Mouse (Mus musculus): ENCODE data around the gene Unc5b. TPM values are rescaled to one million over a fixed set of nuclear protein-coding genes. Genes with fewer than 3 reads are reported as not detected.

Gene Unc5b
- polyA plus RNA-seq, 1 experiment from 2014 or later = 8.2 TPM

DNA sequence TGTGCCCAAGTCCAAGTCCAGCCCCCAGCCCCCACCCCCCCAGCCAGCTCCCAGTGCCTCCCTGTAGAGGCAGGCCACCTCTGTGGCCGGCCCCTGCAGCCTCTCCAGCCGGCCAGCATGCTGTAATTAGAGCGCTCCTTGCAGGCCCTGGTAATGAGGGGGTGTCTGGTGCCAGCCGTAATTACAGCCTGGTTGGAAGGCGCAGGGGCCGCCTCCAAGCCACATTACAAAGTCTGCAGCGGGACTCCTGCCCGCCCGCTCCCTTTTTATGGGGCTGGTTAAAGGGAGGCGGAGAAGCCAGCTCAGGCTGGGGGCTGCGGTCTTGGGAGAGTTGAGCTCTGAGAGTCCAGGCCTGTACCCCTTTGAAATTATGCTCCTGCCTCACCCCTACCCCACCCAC is 37.0 kb downstream of the Unc5b start:
- H3K4me3 ChIP-seq = no peak overlapping the region
- peak; percentile 68 for ATAC-seq (ENCODE audit: insufficient number of reproducible peaks, low FRiP score, low TSS enrichment, low read depth)
- no peaks in the 10 kb centered on the region for H3K36me3 ChIP-seq
- H3K4me2 ChIP-seq = peak overlapping the region; percentile 22; the same call in 1 of the 2 replicates
- peaks cover 74% of the 10 kb centered on the region for H3K4me1 ChIP-seq
- 21% methylated on average over 11 of the region's 11 CpGs for WGBS
- no peaks in the 10 kb centered on the region for H3K9me3 ChIP-seq
- H3K9ac ChIP-seq = no peak overlapping the region
- no peaks in the 10 kb centered on the region for H3K27me3 ChIP-seq
- peak overlapping the region; percentile 71 for H3K27ac ChIP-seq

- Histone ChIP-seq H3K27ac (no peak overlapping the region), H3K9me3 (no peaks in the 10 kb centered on the region), H3K9ac (no peak overlapping the region), H3K4me2 (no peak overlapping the region), H3K4me1 (peaks cover 60% of the 10 kb centered on the region), H3K27me3 (no peaks in the 10 kb centered on the region), H3K36me3 (no peaks in the 10 kb centered on the region), H3K4me3 (no peak overlapping the region)
- no peak for ATAC-seq (ENCODE audit: insufficient number of reproducible peaks, low FRiP score, low TSS enrichment, low read depth)
- 44% methylated on average over 11 of the region's 11 CpGs for WGBS
Observed at GRCm38 (mm10) chr10:60792841-60793240, 38.5 kb downstream of the Unc5b start.

DNA sequence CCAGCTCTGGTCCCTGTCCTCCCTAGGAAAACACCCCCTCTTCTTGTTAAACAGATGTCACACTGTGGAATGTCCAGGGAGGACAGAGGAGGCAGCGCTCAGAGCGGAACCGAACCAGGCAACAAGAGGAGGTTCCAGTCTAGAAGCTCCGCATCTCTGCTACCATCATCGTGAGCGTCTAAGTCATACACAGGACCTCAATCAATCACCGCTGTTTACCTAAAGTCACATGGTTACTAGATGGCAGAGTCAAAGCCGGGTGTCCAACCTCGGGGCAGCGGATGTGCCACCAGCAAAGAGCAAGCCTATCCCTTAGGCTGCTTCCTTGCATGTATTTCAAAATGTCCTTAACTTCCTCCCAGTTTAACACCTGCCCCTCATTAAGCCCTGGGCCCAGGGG is 39.0 kb downstream of the Unc5b start:
- Histone ChIP-seq H3K4me3 (no peak overlapping the region), H3K4me1 (peaks cover 58% of the 10 kb centered on the region), H3K9ac (no peak overlapping the region), H3K4me2 (no peak overlapping the region), H3K27me3 (no peaks in the 10 kb centered on the region), H3K9me3 (no peaks in the 10 kb centered on the region), H3K27ac (no peak overlapping the region; the same call in 1 of the 2 replicates), H3K36me3 (no peaks in the 10 kb centered on the region)
- 41% methylated on average over 10 of the region's 10 CpGs for WGBS
- ATAC-seq (ENCODE audit: insufficient number of reproducible peaks, low FRiP score, low TSS enrichment, low read depth) = no peak

DNA sequence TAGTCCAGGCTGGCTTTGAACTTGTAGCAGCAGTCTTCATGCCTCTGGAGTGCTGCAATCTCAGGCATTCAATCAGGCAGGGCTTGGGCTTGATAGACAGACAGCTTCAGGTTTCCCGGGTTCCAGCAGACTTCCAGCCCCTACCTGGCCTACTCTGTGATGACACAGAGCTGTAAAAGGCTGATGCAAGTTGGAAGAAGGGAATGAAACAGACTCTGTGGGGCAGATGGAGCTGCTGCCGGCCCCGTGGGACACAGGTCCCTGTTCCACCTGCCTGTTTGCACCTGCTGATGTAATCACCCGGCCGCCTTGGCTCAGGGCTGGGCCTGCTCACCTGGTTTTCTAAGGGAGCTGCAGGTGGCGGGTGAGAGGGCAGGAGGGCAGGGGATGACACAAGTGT is 40.5 kb downstream of the Unc5b start:
- ATAC-seq (ENCODE audit: insufficient number of reproducible peaks, low FRiP score, low TSS enrichment, low read depth) = no peak
- 84% methylated on average over 6 of the region's 6 CpGs for WGBS
- no peak overlapping the region for H3K4me2 ChIP-seq

GRCm38 (mm10) chr10:60787303-60788074 is 43.9 kb downstream of the Unc5b start:
- Histone ChIP-seq H3K27ac (no peak overlapping the region), H3K4me2 (no peak overlapping the region), H3K4me1 (peaks cover 11% of the 10 kb centered on the region), H3K9ac (no peak overlapping the region), H3K9me3 (no peaks in the 10 kb centered on the region), H3K36me3 (no peaks in the 10 kb centered on the region), H3K27me3 (no peaks in the 10 kb centered on the region), H3K4me3 (no peak overlapping the region)
- WGBS = 74% methylated on average over 16 of the region's 16 CpGs
- no peak for ATAC-seq (ENCODE audit: insufficient number of reproducible peaks, low FRiP score, low TSS enrichment, low read depth)

More for the DNA sequence above, 40.5 kb downstream of the Unc5b start:
- no peaks in the 10 kb centered on the region for H3K27me3 ChIP-seq
- peaks cover 44% of the 10 kb centered on the region for H3K4me1 ChIP-seq
- H3K36me3 ChIP-seq = no peaks in the 10 kb centered on the region
- H3K9me3 ChIP-seq = no peaks in the 10 kb centered on the region
- H3K27ac ChIP-seq = no peak overlapping the region
- H3K9ac ChIP-seq = no peak overlapping the region
- H3K4me3 ChIP-seq = no peak overlapping the region

DNA sequence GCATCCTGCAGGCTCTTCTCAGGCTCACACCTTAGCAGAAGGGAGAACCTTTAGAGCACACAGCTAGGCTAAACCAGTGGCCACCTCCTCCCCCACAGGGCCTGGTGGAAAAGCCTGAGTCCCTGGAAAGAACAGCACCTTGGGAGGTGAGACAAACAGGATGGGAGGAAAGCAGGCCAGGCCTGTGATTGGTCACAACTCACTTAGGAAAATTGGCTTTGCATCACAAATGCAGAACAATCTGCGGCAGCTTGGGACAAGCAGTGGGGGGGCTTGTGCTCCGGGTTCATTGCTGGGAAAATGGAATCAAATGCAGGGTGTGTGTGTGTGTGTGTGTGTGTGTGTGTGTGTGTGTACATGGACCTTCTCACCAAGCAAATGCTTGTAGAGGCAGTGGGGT is 47.8 kb downstream of the Unc5b start:
- H3K27me3 ChIP-seq = no peaks in the 10 kb centered on the region
- no peak overlapping the region for H3K4me2 ChIP-seq
- H3K9me3 ChIP-seq = no peaks in the 10 kb centered on the region
- ATAC-seq (ENCODE audit: insufficient number of reproducible peaks, low FRiP score, low TSS enrichment, low read depth) = no peak
- H3K4me3 ChIP-seq = no peak overlapping the region
- H3K4me1 ChIP-seq = peaks cover 8% of the 10 kb centered on the region
- H3K9ac ChIP-seq = no peak overlapping the region
- WGBS = 22% methylated on average over 2 of the region's 2 CpGs
- H3K27ac ChIP-seq = no peak overlapping the region
- no peaks in the 10 kb centered on the region for H3K36me3 ChIP-seq

- H3K27ac ChIP-seq = no peak overlapping the region
- H3K4me3 ChIP-seq = no peak overlapping the region
- H3K4me1 ChIP-seq = peaks cover 8% of the 10 kb centered on the region
- H3K27me3 ChIP-seq = no peaks in the 10 kb centered on the region
- ATAC-seq (ENCODE audit: insufficient number of reproducible peaks, low FRiP score, low TSS enrichment, low read depth) = no peak
- no peaks in the 10 kb centered on the region for H3K9me3 ChIP-seq
- 11% methylated on average over 9 of the region's 9 CpGs for WGBS
- no peak overlapping the region for H3K9ac ChIP-seq
- peak overlapping the region; percentile 32 for H3K4me2 ChIP-seq
- H3K36me3 ChIP-seq = peaks cover 10% of the 10 kb centered on the region
Observed at GRCm38 (mm10) chr10:60779628-60780027, 51.8 kb downstream of the Unc5b start.

DNA sequence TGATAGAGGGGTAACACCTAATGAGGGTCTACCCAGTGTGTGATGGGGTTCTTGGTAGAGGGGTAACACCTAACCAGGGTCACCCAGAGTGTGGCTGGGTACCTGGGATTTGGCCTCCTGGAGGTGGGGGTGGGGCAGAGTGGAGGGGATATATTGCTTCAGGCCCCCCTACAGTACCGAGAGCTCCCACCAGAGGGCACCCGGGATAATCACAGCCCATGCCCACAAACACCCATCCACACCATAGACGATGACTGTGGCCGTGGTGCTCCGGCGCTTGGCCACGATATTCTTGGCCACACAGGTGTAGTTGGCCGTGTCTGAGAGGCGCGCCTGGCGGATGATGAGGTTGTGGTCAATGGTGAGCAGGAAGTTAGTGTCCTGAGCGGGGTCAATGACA is 52.8 kb downstream of the Unc5b start:
- H3K9ac ChIP-seq = no peak overlapping the region
- H3K27ac ChIP-seq = no peak overlapping the region
- no peaks in the 10 kb centered on the region for H3K9me3 ChIP-seq
- no peak for ATAC-seq (ENCODE audit: insufficient number of reproducible peaks, low FRiP score, low TSS enrichment, low read depth)
- no peaks in the 10 kb centered on the region for H3K27me3 ChIP-seq
- WGBS = 71% methylated on average over 12 of the region's 12 CpGs
- H3K4me1 ChIP-seq = peaks cover 8% of the 10 kb centered on the region
- no peak overlapping the region for H3K4me3 ChIP-seq
- H3K4me2 ChIP-seq = no peak overlapping the region
- peaks cover 20% of the 10 kb centered on the region for H3K36me3 ChIP-seq

GRCm38 (mm10) chr10:60775473-60775872 is 55.9 kb downstream of the Unc5b start:
- peaks cover 37% of the 10 kb centered on the region for H3K36me3 ChIP-seq
- WGBS = 74% methylated on average over 6 of the region's 6 CpGs
- no peaks in the 10 kb centered on the region for H3K27me3 ChIP-seq

DNA sequence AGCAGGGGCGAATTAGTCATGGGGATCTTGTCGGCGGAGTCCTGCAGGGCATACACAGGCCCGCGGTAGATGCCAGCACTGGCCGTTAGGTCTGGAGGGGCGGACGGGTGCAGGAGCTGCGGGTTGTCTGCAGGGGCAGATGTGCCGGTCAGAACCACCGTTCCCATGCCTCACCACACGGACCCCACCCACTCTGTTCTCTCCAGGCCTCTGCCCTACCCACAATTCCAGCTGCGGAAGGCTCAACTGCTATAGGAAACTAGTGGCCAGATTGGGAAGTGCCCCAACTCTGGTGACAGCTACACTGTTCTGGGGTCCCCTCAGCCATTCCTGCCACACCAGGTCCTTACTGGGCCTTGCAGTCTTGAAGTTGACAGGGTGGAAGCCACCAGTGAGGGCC is 56.8 kb downstream of the Unc5b start:
- no peak overlapping the region for H3K4me2 ChIP-seq
- no peak for ATAC-seq (ENCODE audit: insufficient number of reproducible peaks, low FRiP score, low TSS enrichment, low read depth)
- no peak overlapping the region for H3K9ac ChIP-seq
- no peaks in the 10 kb centered on the region for H3K27me3 ChIP-seq
- no peak overlapping the region for H3K4me3 ChIP-seq
- H3K36me3 ChIP-seq = peaks cover 37% of the 10 kb centered on the region
- H3K27ac ChIP-seq = no peak overlapping the region
- H3K9me3 ChIP-seq = no peaks in the 10 kb centered on the region
- H3K4me1 ChIP-seq = 0 out of 2 replicates have a peak, but pooled peaks cover 3% of the 10 kb centered on the region
- WGBS = 94% methylated on average over 13 of the region's 13 CpGs

More at GRCm38 (mm10) chr10:60775473-60775872, 55.9 kb downstream of the Unc5b start:
- H3K4me1 ChIP-seq = peaks cover 10% of the 10 kb centered on the region
- H3K4me2 ChIP-seq = no peak overlapping the region
- H3K4me3 ChIP-seq = no peak overlapping the region
- H3K27ac ChIP-seq = no peak overlapping the region
- no peak for ATAC-seq (ENCODE audit: insufficient number of reproducible peaks, low FRiP score, low TSS enrichment, low read depth)
- no peaks in the 10 kb centered on the region for H3K9me3 ChIP-seq
- no peak overlapping the region for H3K9ac ChIP-seq

GRCm38 (mm10) chr10:60770855-60771254 is 60.5 kb downstream of the Unc5b start:
- WGBS = 47% methylated on average over 4 of the region's 4 CpGs
- Histone ChIP-seq H3K36me3 (peaks cover 48% of the 10 kb centered on the region), H3K4me3 (no peak overlapping the region), H3K9me3 (no peaks in the 10 kb centered on the region), H3K9ac (no peak overlapping the region), H3K27ac (no peak overlapping the region), H3K4me2 (no peak overlapping the region), H3K27me3 (no peaks in the 10 kb centered on the region), H3K4me1 (0 out of 2 replicates have a peak, but pooled peaks cover 3% of the 10 kb centered on the region)
- ATAC-seq (ENCODE audit: insufficient number of reproducible peaks, low FRiP score, low TSS enrichment, low read depth) = no peak

DNA sequence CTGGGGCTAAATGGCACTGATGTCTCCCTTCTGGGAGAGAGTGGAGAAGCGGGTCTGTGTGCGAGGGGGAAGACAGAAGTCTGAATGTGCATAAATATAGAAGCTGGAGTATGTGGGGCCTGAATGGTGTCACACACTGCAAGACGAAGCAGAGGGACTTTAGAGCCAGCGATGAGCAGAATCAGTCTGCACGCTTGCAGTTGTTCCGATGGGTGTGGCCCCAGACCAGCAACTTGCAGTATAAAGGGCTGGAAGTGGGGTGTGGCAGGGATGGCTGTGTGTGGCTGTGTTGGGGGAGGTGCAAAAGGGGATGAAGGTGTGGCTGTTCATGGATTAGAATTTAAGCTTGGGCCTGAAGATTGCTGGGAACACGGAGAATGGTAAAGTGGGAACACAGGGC is 62.8 kb downstream of the Unc5b start:
- 0 out of 2 replicates have a peak, but pooled peaks cover 3% of the 10 kb centered on the region for H3K4me1 ChIP-seq
- no peak overlapping the region for H3K27ac ChIP-seq
- H3K4me2 ChIP-seq = no peak overlapping the region
- H3K36me3 ChIP-seq = peaks cover 46% of the 10 kb centered on the region
- no peak for ATAC-seq (ENCODE audit: insufficient number of reproducible peaks, low FRiP score, low TSS enrichment, low read depth)
- no peak overlapping the region for H3K9ac ChIP-seq
- H3K9me3 ChIP-seq = no peaks in the 10 kb centered on the region
- H3K4me3 ChIP-seq = no peak overlapping the region
- H3K27me3 ChIP-seq = no peaks in the 10 kb centered on the region
- 86% methylated on average over 7 of the region's 7 CpGs for WGBS

Data from limb, embryonic 15.5 days (tissue).